Mouse (Mus musculus): Measurements from ENCODE around the gene Exoc4.

GRCm38 (mm10) chr6:33734032-33734431, 485.1 kb downstream of the Exoc4 start:
- no peak for TF ChIP-seq CTCF (conservative IDR thresholded peaks at IDR 0.05 in 1 of 2, IDR thresholded peaks at IDR 0.05 in 1 of 2; ENCODE audit: low read depth in 2 of 2, low read length in 2 of 2)
- TF ChIP-seq JUND (conservative IDR thresholded peaks at IDR 0.05; ENCODE audit: low read depth, low read length): no peak
- no peak for TF ChIP-seq ZMIZ1 (IDR thresholded peaks at IDR 0.05; ENCODE audit: low read depth, low read length)
- no peak for TF ChIP-seq E2F4 (IDR thresholded peaks at IDR 0.05; ENCODE audit: insufficient replicate concordance, low read depth, low read length)
- no peak for TF ChIP-seq TBP (conservative IDR thresholded peaks at IDR 0.05; ENCODE audit: low read depth, low read length)
- no peak for TF ChIP-seq USF2 (conservative IDR thresholded peaks at IDR 0.05; ENCODE audit: low read depth, low read length)
